15 mouse cellular contexts compared by ENCODE assay signal in the genomic region with DNA sequence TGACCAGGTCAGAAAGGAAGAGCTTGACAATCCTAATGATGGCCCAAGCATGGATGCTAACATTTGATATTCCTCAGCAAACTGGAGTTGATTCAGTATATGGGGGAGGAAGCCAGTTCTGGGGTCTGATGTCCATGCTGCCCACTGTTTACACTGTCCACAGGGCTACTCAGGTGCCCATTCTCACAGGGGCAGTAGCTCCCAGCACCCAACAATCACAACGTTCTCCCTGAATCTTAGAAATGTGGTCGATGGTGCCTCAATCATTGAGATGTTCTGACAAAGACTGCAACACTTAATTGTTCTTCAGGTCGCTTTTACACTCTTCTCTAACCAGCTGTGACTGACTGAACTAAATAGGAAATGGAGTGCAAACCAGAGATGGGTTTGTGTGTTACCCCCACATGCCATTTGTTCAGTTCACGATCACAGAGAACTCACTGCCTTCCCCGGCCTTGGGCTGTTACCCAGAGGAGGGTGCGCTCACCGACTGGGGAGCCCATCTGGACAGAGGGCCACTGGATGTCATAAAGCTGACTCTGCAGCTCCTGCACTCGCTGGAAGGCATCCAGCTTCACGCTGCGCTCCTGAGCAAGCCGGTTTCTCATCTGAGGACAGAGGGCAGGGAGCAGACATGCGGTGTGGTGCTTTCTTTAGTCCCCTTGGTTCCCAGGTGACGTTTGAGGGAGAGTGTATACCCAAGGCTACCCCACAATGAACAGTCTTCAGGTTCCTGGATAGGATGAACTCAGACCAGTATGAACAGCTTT. TPM values are rescaled to one million over a fixed set of nuclear protein-coding genes. Genes with fewer than 3 reads are reported as not detected.
A peak's percentile ranks its signal among the peaks of the same experiment; 100 is the strongest.
DNase-seq lines count a peak whose midpoint lies in the region; ATAC-seq and TF ChIP-seq lines count a peak whose summit lies in the region.
"Had no signal": no experiment of that assay in that cellular context is flagged by ENCODE, and none has a peak within 500 bp of the region (broad histone marks: within the 10 kb centered on the region; RNA-seq: fewer than 3 reads in every experiment).

No protein-coding gene starts in this region.

- WGBS in hindbrain, embryonic 15.5 days, result 56% methylated on average over 13 of the region's 13 CpGs
- 66% methylated on average over 13 of the region's 13 CpGs for WGBS in hindbrain, embryonic 13.5 days
- 29% methylated on average over 13 of the region's 13 CpGs for WGBS in kidney, postnatal 0 days
- WGBS in forebrain, embryonic 14.5 days, result 66% methylated on average over 13 of the region's 13 CpGs

- no peaks in the 10 kb centered on the region for H3K36me3 ChIP-seq in hindbrain, embryonic 15.5 days
- H3K36me3 ChIP-seq in hindbrain, embryonic 13.5 days, result peaks cover 10% of the 10 kb centered on the region
- no peaks in the 10 kb centered on the region for H3K36me3 ChIP-seq in kidney, postnatal 0 days (ENCODE audit: insufficient read depth, low read length)
- H3K36me3 ChIP-seq in forebrain, embryonic 14.5 days (ENCODE audit: control insufficient read depth, insufficient read depth, low read length), result no peaks in the 10 kb centered on the region

- H3K9ac ChIP-seq in hindbrain, embryonic 15.5 days, result no peak overlapping the region
- H3K9ac ChIP-seq in hindbrain, embryonic 13.5 days, result no peak overlapping the region
- H3K9ac ChIP-seq in kidney, postnatal 0 days (ENCODE audit: low read depth, low read length), result no peak overlapping the region
- no peak overlapping the region for H3K9ac ChIP-seq in forebrain, embryonic 14.5 days (ENCODE audit: low read length)
- H3K9ac ChIP-seq: heart, embryonic 15.5 days had no signal

- H3K4me2 ChIP-seq in hindbrain, embryonic 15.5 days, result no peak overlapping the region
- H3K4me2 ChIP-seq in hindbrain, embryonic 13.5 days, result no peak overlapping the region
- H3K4me2 ChIP-seq in kidney, postnatal 0 days (ENCODE audit: low read length), result no peak overlapping the region
- H3K4me2 ChIP-seq in forebrain, embryonic 14.5 days (ENCODE audit: low read length), result no peak overlapping the region
- H3K4me2 ChIP-seq: heart, embryonic 15.5 days had no signal

- no peak overlapping the region for H3K27ac ChIP-seq in hindbrain, embryonic 15.5 days (replicated peaks)
- no peak overlapping the region for H3K27ac ChIP-seq in hindbrain, embryonic 13.5 days
- H3K27ac ChIP-seq in kidney, postnatal 0 days, result no peak overlapping the region
- no peak overlapping the region for H3K27ac ChIP-seq in forebrain, embryonic 14.5 days (ENCODE audit: low read depth, low read length)
- H3K27ac ChIP-seq: heart, embryonic 15.5 days; layer of hippocampus, adult 2 months had no signal

- peak; percentile 58 to 70 for DNase-seq in cerebellum, postnatal 10 days
- DNase-seq in cerebellum, adult 8-10 months, result no peak
- peak; percentile 26 to 60 for DNase-seq in adrenal gland, postnatal 36 days
- no peak for DNase-seq in kidney, postnatal 0 days (ENCODE audit: low spot score)
- no peak for DNase-seq in yolk sac, embryonic 10.5 days (ENCODE audit: low spot score)
- DNase-seq in forebrain, embryonic 14.5 days (ENCODE audit: low spot score), result no peak
- DNase-seq: liver had no signal

- TF ChIP-seq CTCF in kidney, postnatal 0 days (IDR thresholded peaks at IDR 0.05; ENCODE audit: low read depth), result no peak

- peaks cover 5% of the 10 kb centered on the region for H3K9me3 ChIP-seq in hindbrain, embryonic 15.5 days
- H3K9me3 ChIP-seq in hindbrain, embryonic 13.5 days, result peaks cover 6% of the 10 kb centered on the region
- 0 out of 2 replicates have a peak, but pooled peaks cover 4% of the 10 kb centered on the region for H3K9me3 ChIP-seq in kidney, postnatal 0 days (replicated peaks; ENCODE audit: low read length)
- peaks cover 4% of the 10 kb centered on the region for H3K9me3 ChIP-seq in forebrain, embryonic 14.5 days (replicated peaks; ENCODE audit: control insufficient read depth, low read length)

- H3K27me3 ChIP-seq in hindbrain, embryonic 15.5 days, result no peaks in the 10 kb centered on the region
- H3K27me3 ChIP-seq in hindbrain, embryonic 13.5 days, result no peaks in the 10 kb centered on the region
- H3K27me3 ChIP-seq in kidney, postnatal 0 days (ENCODE audit: insufficient read depth, low read length), result no peaks in the 10 kb centered on the region
- no peaks in the 10 kb centered on the region for H3K27me3 ChIP-seq in forebrain, embryonic 14.5 days (replicated peaks; ENCODE audit: control insufficient read depth, insufficient read depth, low read length)
- H3K27me3 ChIP-seq: heart, embryonic 15.5 days had no signal

- no peak overlapping the region for H3K4me3 ChIP-seq in hindbrain, embryonic 15.5 days
- no peak overlapping the region for H3K4me3 ChIP-seq in hindbrain, embryonic 13.5 days
- H3K4me3 ChIP-seq in kidney, postnatal 0 days (replicated peaks; ENCODE audit: low read depth, low read length), result no peak overlapping the region
- no peak overlapping the region for H3K4me3 ChIP-seq in forebrain, embryonic 14.5 days (ENCODE audit: low read depth, low read length)
- H3K4me3 ChIP-seq: heart, embryonic 15.5 days; layer of hippocampus, adult 2 months; megakaryocyte, embryonic 14.5 days had no signal

- 0 out of 2 replicates have a peak, but pooled peaks have one; percentile 11 for ATAC-seq in hindbrain, embryonic 15.5 days (ENCODE audit: low FRiP score, low read depth)
- ATAC-seq in hindbrain, embryonic 13.5 days (ENCODE audit: low FRiP score), result no peak
- 0 out of 2 replicates have a peak, but pooled peaks have one; percentile 45 for ATAC-seq in kidney, postnatal 0 days (replicated peaks; ENCODE audit: low FRiP score, low read depth)
- no peak for ATAC-seq in forebrain, embryonic 14.5 days
- ATAC-seq: hindbrain, embryonic 16.5 days had no signal

- no peaks in the 10 kb centered on the region for H3K4me1 ChIP-seq in hindbrain, embryonic 15.5 days (replicated peaks)
- peaks cover 9% of the 10 kb centered on the region; the same call in 1 of the 2 replicates for H3K4me1 ChIP-seq in hindbrain, embryonic 13.5 days (replicated peaks)
- no peaks in the 10 kb centered on the region for H3K4me1 ChIP-seq in kidney, postnatal 0 days (replicated peaks; ENCODE audit: insufficient read depth, low read length)
- H3K4me1 ChIP-seq in forebrain, embryonic 14.5 days (ENCODE audit: control insufficient read depth, insufficient read depth, low read length), result peaks cover 6% of the 10 kb centered on the region; the same call in 1 of the 2 replicates

RNA-seq across cellular contexts. Expression of a gene that starts 27.4 kb away (rescaled TPM):
- polyA plus RNA-seq in hindbrain, embryonic 15.5 days (2015; fragmentation: Nextera tagmentation; extraction: Ambion mirVana), result 53.4 and 55.4 TPM in 2 replicates
- 55.9 and 62.1 TPM in 2 replicates for polyA plus RNA-seq in hindbrain, embryonic 13.5 days (2015; fragmentation: Nextera tagmentation; extraction: Ambion mirVana)
- total RNA-seq in adrenal gland, postnatal 36 days (2021), result 100 to 1,000 TPM; 215 to 243 TPM
- polyA plus RNA-seq in kidney, postnatal 0 days (2015; fragmentation: Nextera tagmentation; extraction: Ambion mirVana), result 184 and 193 TPM in 2 replicates
- polyA plus RNA-seq in forebrain, embryonic 14.5 days (2014; fragmentation: Nextera tagmentation; extraction: Ambion mirVana), result 84.8 and 89.1 TPM in 2 replicates

RNA-seq across cellular contexts. Expression of a gene that starts 56.3 kb away (rescaled TPM):
- polyA plus RNA-seq in hindbrain, embryonic 15.5 days (2015; fragmentation: Nextera tagmentation; extraction: Ambion mirVana), result 3.7 and 4.5 TPM in 2 replicates
- 2.7 and 4.6 TPM in 2 replicates for polyA plus RNA-seq in hindbrain, embryonic 13.5 days (2015; fragmentation: Nextera tagmentation; extraction: Ambion mirVana)
- 1 to 10 TPM in 1 of 2 experiments, under 1 TPM in 1; 0.50 to 1.2 TPM for total RNA-seq in adrenal gland, postnatal 36 days (2021)
- polyA plus RNA-seq in kidney, postnatal 0 days (2015; fragmentation: Nextera tagmentation; extraction: Ambion mirVana), result 3.3 and 4.6 TPM in 2 replicates
- polyA plus RNA-seq in forebrain, embryonic 14.5 days (2014; fragmentation: Nextera tagmentation; extraction: Ambion mirVana), result 2.0 and 2.7 TPM in 2 replicates
- total RNA-seq: neutrophil, adult 5-6 weeks had no signal
- polyA plus RNA-seq: spleen, adult 2 months had no signal

RNA-seq across cellular contexts. Expression of a gene that starts 56.4 kb away (rescaled TPM):
- 45.6 and 48.3 TPM in 2 replicates for polyA plus RNA-seq in hindbrain, embryonic 15.5 days (2015; fragmentation: Nextera tagmentation; extraction: Ambion mirVana)
- polyA plus RNA-seq in hindbrain, embryonic 13.5 days (2015; fragmentation: Nextera tagmentation; extraction: Ambion mirVana), result 31.6 and 39.4 TPM in 2 replicates
- total RNA-seq in adrenal gland, postnatal 36 days (2021), result 10 to 100 TPM; 20.5 to 27.0 TPM
- 70.4 and 79.8 TPM in 2 replicates for polyA plus RNA-seq in kidney, postnatal 0 days (2015; fragmentation: Nextera tagmentation; extraction: Ambion mirVana)
- polyA plus RNA-seq in forebrain, embryonic 14.5 days (2014; fragmentation: Nextera tagmentation; extraction: Ambion mirVana), result 37.0 and 40.7 TPM in 2 replicates

Comparison
In these comparisons a context has a peak if more than half of its experiments do, and no peak if none do; other contexts are left out.
1. DNase-seq: peak in cerebellum, postnatal 10 days (2 of 2) and adrenal gland, postnatal 36 days (2 of 2); none in cerebellum, adult 8-10 months (single experiment), kidney, postnatal 0 days (single experiment), yolk sac, embryonic 10.5 days (single experiment) and forebrain, embryonic 14.5 days (single experiment).
2. ATAC-seq: peak in hindbrain, embryonic 15.5 days (single experiment) and kidney, postnatal 0 days (single experiment); none in hindbrain, embryonic 13.5 days (single experiment) and forebrain, embryonic 14.5 days (single experiment).